Mouse (Mus musculus) c-Kit-positive CD71-positive TER-119-positive erythroid progenitor cells, embryonic 14.5 days (primary cell): Measurements from ENCODE around the gene D5Ertd577e.
"Not testable (repeated sequence)": the region's sequence is repeated elsewhere in the genome, so short reads cannot be mapped to it uniquely, and the experiment has no call there.

Experiments
- DNase-seq: peaks from one replicate; pipeline ENCODE4 v3.0.0-alpha.2; 2013; ENCODE audit warnings: low spot score

D5Ertd577e gene

DNA sequence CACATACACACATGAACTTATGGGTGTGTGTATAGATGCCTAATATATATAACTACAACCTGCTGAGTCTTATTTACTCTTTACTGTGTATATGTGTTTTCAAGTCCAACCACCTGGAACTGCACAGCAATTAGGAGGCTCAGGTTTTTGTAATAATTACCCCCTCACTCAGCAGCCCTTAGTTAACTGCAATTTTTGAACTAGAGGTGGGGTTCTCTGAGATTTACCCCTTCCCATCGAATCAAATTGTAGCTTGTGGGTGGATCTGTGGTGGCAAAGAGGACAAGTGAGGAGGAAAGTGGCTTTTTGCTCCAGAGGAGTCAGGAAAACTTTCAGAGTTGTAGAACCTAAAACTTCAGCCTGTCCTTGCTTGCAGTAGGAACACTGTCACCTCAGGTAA, at the start of gene D5Ertd577e:
TSS of gene D5Ertd577e (plus strand) at position 301 of the 400 bp plus-strand sequence.
- not testable (repeated sequence) for DNase-seq

DNA sequence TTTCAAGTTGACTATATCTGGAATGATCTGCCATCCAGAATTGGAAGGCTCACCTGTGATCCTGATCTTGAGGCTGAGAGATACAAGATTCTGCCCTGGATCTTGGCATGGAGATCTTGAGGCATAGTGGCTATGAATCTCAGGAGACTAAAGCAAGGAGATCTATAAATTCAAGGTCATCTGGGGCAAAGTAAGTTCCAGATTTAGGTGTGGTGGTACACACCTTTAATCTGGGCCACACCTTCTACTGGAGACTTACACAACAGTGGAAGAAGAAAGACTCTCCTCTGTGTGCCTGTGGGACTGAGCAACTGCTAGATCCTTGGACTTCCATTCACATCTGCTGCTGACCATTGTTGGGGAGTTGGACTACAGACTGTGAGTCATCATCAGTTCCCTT, 53.9 kb downstream of the D5Ertd577e start, which contains the start of gene Gm3286:
TSS of gene Gm3286 (plus strand) at position 301 of the 400 bp plus-strand sequence.
- not testable (repeated sequence) for DNase-seq
